Mouse (Mus musculus) embryonic facial prominence, embryonic 12.5 days (tissue): ENCODE results near the gene Rabgap1l. TPM values are rescaled to one million over a fixed set of nuclear protein-coding genes. Genes with fewer than 3 reads are reported as not detected.

Experiments used
- ATAC-seq: fragments of 200-750 bp; cut with Nextera tagmentation; 2 replicates; pipeline ENCODE4 v1.8.0; 2017; ENCODE audit not compliant: insufficient number of reproducible peaks, insufficient read depth, low FRiP score, low TSS enrichment
- H3K27ac ChIP-seq: fragments of 300-500 bp; sonication (generic); 2 replicates; pipeline ENCODE4 v1.5.1; 2016; ENCODE audit warnings: mild to moderate bottlenecking
- H3K27me3 ChIP-seq: fragments of 300-500 bp; sonication (generic); 2 replicates; pipeline ENCODE4 v1.6.1; 2016; ENCODE audit warnings: mild to moderate bottlenecking, moderate library complexity
- H3K36me3 ChIP-seq: fragments of 300-500 bp; sonication (generic); 2 replicates; pipeline ENCODE4 v1.6.1; 2016; ENCODE audit warnings: mild to moderate bottlenecking
- H3K4me1 ChIP-seq: fragments of 300-500 bp; sonication (generic); 2 replicates; pipeline ENCODE4 v1.6.1; 2016
- H3K4me2 ChIP-seq: fragments of 300-500 bp; sonication (generic); replicated peaks from 2 replicates; pipeline ENCODE4 v1.6.1; 2016; ENCODE audit warnings: mild to moderate bottlenecking, moderate library complexity
- H3K4me3 ChIP-seq: fragments of 300-500 bp; sonication (generic); 2 replicates; pipeline ENCODE4 v1.5.1; 2016; ENCODE audit warnings: mild to moderate bottlenecking
- H3K9ac ChIP-seq: fragments of 300-500 bp; sonication (generic); 2 replicates; pipeline ENCODE4 v1.6.1; 2016; ENCODE audit warnings: mild to moderate bottlenecking, moderate library complexity
- H3K9me3 ChIP-seq: fragments of 300-500 bp; sonication (generic); 2 replicates; pipeline ENCODE4 v1.6.1; 2016; ENCODE audit warnings: mild to moderate bottlenecking, moderate library complexity
- WGBS: fragments of 180-500 bp; shearing (Covaris S2); methylation state at CpG from one replicate; pipeline ENCODE4 v1.1.7; 2016; 5-methylcytosine and 5-hydroxymethylcytosine counted together
- polyA plus RNA-seq: library from polyadenylated mRNA; unstranded; fragments of >200 nt; fragmentation: Nextera tagmentation; extraction: Ambion mirVana; gene quantifications from 2 replicates; pipeline ENCODE4 v1.2.1, GENCODE M21; 2016

Rabgap1l gene
- polyA plus RNA-seq, 1 experiment from 2014 or later, result 18.4 TPM

DNA sequence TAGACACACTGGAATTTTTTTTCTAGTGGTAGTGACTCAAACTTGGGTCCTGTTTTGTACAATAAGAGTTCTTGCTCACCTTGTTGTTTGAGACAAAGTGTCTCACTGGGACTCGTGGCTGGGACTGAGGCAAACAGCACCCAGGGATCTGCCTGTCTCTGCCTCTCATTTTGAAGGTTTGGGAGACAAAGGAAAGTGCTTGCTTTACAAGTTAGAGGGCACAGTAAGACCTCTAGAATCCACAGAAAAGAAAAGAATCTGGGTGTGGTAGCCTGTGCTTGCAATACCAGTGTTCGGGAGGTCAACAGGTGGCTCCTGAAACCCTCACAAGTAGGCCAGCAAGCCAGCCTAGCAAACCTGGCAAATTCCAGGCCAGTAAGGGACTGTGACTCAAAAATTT, 58.3 kb downstream of the Rabgap1l start:
- Histone ChIP-seq H3K27me3 (no peaks in the 10 kb centered on the region), H3K4me1 (no peaks in the 10 kb centered on the region), H3K4me2 (no peak overlapping the region), H3K9me3 (no peaks in the 10 kb centered on the region), H3K9ac (no peak overlapping the region), H3K27ac (no peak overlapping the region), H3K36me3 (0 out of 2 replicates have a peak, but pooled peaks cover 6% of the 10 kb centered on the region), H3K4me3 (no peak overlapping the region)
- ATAC-seq, result no peak
- 73% methylated on average over 2 of the region's 2 CpGs for WGBS

DNA sequence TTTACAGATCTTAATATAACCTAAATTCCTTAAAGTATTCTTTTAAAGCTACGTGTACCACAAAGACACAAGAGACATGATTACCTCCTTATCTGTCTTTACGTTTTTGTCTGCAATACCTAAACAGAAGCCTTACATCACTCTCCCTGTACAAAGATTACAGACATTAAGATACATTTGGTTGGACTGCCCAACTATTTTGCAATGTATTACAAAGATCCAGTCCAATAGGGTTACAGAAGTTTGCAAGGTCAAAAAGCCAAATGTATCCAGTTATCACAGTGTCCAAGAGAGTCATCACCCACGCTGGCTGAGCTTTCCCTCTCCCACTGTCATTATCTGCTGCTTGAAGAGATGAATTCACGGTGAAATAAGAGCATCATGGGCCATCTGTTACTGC, 63.1 kb downstream of the Rabgap1l start:
- no peaks in the 10 kb centered on the region for H3K4me1 ChIP-seq

DNA sequence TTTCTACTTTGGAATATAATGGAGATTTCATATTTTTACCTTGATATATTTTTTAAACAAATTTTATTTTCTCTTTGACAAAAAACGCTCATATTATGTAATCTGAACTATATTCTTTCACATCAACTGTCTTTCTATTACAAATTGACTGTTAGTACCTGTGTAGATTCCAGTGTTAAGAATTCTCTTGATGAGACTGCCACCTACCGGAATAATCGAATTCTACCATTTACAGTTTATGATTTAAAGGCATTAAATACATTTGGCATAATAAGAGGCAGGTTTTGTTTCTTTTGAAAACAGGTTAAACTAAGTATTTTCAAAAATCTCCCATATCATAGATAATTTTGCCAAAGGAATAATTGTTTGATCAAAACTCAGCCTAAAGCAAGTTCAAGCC, 75.3 kb downstream of the Rabgap1l start:
- H3K36me3 ChIP-seq, result peaks cover 3% of the 10 kb centered on the region; the same call in 1 of the 2 replicates
- 15% methylated on average over 3 of the region's 3 CpGs for WGBS
- H3K9ac ChIP-seq, result no peak overlapping the region
- H3K4me1 ChIP-seq, result no peaks in the 10 kb centered on the region
- no peak overlapping the region for H3K4me3 ChIP-seq
- ATAC-seq, result no peak
- H3K27ac ChIP-seq, result no peak overlapping the region
- H3K9me3 ChIP-seq, result no peaks in the 10 kb centered on the region
- no peak overlapping the region for H3K4me2 ChIP-seq
- H3K27me3 ChIP-seq, result no peaks in the 10 kb centered on the region

More for the DNA sequence above, 63.1 kb downstream of the Rabgap1l start:
- Histone ChIP-seq H3K27ac (no peak overlapping the region), H3K27me3 (no peaks in the 10 kb centered on the region), H3K36me3 (0 out of 2 replicates have a peak, but pooled peaks cover 6% of the 10 kb centered on the region), H3K4me3 (no peak overlapping the region), H3K9ac (no peak overlapping the region), H3K4me2 (no peak overlapping the region), H3K9me3 (no peaks in the 10 kb centered on the region)
- 80% methylated on average over 4 of the region's 4 CpGs for WGBS
- ATAC-seq, result no peak

DNA sequence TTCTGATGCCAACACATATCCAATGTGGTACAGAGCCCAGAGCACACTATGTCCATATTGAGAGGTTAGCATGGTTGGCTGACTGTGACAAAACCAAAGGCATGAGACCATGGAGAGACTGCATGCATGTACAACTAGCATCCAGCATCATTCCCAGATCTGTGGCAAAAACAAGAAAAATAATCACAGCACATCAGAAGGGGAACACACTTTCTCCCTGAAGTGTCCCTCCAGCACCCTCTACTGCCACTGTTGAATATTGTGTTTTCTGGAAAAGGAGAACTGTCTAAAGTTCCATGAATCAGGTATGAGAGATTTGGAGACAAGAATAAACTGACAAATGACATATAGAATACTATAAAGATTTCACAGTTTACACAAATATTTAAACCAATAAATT, 78.3 kb downstream of the Rabgap1l start:
- ATAC-seq, result no peak
- Histone ChIP-seq H3K27me3 (no peaks in the 10 kb centered on the region), H3K4me2 (no peak overlapping the region), H3K27ac (no peak overlapping the region), H3K4me1 (no peaks in the 10 kb centered on the region), H3K4me3 (no peak overlapping the region), H3K36me3 (no peaks in the 10 kb centered on the region), H3K9ac (no peak overlapping the region), H3K9me3 (no peaks in the 10 kb centered on the region)

DNA sequence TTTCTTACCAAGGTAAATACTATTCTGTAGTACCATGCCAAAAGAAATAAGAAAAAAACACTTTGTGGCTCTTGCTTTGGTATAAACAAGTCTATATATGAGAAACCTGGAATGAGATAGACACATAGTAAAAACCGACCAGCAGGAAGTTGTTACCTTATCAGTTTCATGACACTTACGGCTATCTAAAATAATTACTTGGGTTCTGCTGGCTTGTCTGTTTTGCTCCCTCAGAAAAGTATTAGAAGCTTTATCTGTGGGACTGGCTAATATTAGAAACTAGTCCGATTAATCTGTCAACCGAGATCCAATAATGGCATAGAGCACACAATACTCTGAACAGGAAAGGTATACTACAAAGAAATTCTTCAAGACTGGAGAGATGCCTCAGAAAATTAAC, 79.1 kb downstream of the Rabgap1l start:
- Histone ChIP-seq H3K4me3 (no peak overlapping the region), H3K9ac (no peak overlapping the region)
- 85% methylated on average over 4 of the region's 4 CpGs for WGBS

DNA sequence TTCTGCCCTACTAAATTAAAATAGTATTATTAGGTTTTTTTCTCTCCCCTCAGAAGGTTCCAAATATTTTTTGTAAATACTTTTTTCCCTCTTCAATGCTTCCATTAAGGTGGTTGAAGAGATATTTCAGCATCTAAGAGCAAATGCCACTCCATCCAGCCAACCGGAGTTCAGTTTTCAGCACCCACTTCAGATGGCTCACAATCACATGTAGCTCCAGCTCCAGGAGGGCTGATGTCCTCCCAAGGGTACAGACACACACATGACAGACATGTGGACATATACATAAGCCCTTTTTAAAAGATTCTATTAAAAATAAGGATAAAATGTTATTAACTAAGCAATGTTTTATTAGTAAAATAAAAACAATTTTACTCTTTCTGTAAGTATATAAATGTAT, 79.6 kb downstream of the Rabgap1l start:
- Histone ChIP-seq H3K4me2 (no peak overlapping the region), H3K27me3 (no peaks in the 10 kb centered on the region), H3K9me3 (no peaks in the 10 kb centered on the region), H3K36me3 (no peaks in the 10 kb centered on the region), H3K4me3 (no peak overlapping the region), H3K4me1 (no peaks in the 10 kb centered on the region), H3K27ac (no peak overlapping the region), H3K9ac (no peak overlapping the region)
- 92% methylated on average over 1 of the region's 1 CpGs for WGBS
- no peak for ATAC-seq

More for the DNA sequence above, 79.1 kb downstream of the Rabgap1l start:
- Histone ChIP-seq H3K27ac (no peak overlapping the region), H3K9me3 (no peaks in the 10 kb centered on the region), H3K4me2 (no peak overlapping the region), H3K27me3 (no peaks in the 10 kb centered on the region), H3K4me1 (no peaks in the 10 kb centered on the region), H3K36me3 (no peaks in the 10 kb centered on the region)
- ATAC-seq, result no peak

DNA sequence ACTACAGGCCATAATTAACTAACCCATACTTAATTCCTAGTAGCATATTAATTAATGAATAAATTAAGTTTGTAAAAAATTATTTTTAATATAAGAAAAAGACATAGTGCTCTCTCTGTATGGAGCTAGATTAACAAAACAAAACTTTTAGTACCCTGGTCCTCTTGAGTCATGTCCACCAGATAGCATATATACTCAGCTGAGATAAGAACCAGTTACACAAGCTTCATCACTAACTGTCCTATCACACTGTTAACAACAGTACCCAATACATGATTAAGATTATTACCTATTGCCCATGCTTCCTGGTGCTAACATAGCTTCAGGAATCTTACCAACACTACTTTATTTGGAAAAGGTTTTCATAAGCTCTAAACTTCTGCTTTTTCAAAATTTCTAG, 82.5 kb downstream of the Rabgap1l start:
- Histone ChIP-seq H3K9ac (no peak overlapping the region), H3K27me3 (no peaks in the 10 kb centered on the region), H3K9me3 (no peaks in the 10 kb centered on the region), H3K36me3 (no peaks in the 10 kb centered on the region), H3K4me3 (no peak overlapping the region), H3K4me2 (no peak overlapping the region), H3K4me1 (no peaks in the 10 kb centered on the region), H3K27ac (no peak overlapping the region)
- no peak for ATAC-seq

DNA sequence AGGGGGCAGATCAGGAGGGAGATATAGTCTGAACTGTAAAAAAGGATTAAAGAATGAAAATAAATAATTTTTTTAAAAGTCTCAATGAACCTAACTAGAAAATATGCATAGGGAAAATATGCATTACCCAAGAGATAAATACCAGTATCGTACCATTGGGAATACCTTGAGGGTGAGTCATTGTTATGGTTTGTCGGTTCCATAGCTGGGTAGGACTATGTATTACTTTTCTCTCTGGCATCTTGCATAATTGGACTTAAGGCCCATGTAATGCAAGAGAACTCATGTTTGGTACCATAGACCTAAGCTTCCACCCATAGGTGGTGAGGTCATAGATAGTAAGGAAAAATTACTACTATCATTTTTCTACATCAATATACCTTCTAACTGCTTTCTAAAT, 88.4 kb downstream of the Rabgap1l start:
- no peak overlapping the region for H3K9ac ChIP-seq
- 97% methylated on average over 2 of the region's 2 CpGs for WGBS
- H3K36me3 ChIP-seq, result no peaks in the 10 kb centered on the region
- H3K9me3 ChIP-seq, result no peaks in the 10 kb centered on the region
- H3K27me3 ChIP-seq, result no peaks in the 10 kb centered on the region
- H3K27ac ChIP-seq, result no peak overlapping the region
- no peak overlapping the region for H3K4me2 ChIP-seq
- no peaks in the 10 kb centered on the region for H3K4me1 ChIP-seq
- ATAC-seq, result no peak
- no peak overlapping the region for H3K4me3 ChIP-seq

DNA sequence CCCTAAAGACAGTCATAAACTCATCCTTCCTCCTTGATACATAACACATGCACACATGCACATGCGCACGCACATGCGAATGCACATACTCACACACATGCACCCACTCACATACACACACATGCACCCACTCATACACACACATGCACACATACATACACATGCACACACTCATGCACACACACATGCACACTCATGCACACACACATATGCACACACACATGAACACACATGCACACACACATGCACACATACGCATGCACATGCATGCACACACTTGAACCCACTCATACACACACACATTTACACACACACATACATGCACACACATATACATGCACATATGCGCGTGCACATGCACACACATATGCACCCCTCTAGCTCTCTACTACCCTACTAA, 89.2 kb downstream of the Rabgap1l start:
- no peaks in the 10 kb centered on the region for H3K4me1 ChIP-seq
- no peak overlapping the region for H3K27ac ChIP-seq
- no peak overlapping the region for H3K4me3 ChIP-seq
- H3K9me3 ChIP-seq, result no peaks in the 10 kb centered on the region
- H3K36me3 ChIP-seq, result no peaks in the 10 kb centered on the region
- H3K4me2 ChIP-seq, result no peak overlapping the region
- no peaks in the 10 kb centered on the region for H3K27me3 ChIP-seq
- no peak for ATAC-seq
- whole genome bisulfite sequencing, result 97% methylated on average over 6 of the region's 6 CpGs
- no peak overlapping the region for H3K9ac ChIP-seq

DNA sequence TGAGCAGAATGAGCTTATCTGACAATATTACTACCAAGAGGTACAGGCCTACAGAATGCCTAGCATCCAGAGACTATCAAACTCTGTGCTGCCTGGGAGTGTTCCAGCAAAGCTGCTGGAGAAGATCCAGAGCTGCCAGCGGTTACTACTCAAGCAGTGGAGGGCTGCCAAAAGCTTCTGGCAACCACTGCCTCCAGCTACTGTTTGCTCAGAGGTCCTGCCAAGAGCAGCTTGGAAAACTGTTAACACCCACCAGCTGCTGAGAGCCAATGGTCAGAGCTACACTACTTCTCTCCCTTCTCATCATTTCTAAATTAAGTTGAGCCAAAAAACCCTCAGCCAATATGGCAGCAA, 99.9 kb downstream of the Rabgap1l start:
- WGBS, result 76% methylated on average over 1 of the region's 1 CpGs
- H3K9ac ChIP-seq, result no peak overlapping the region
- H3K27me3 ChIP-seq, result no peaks in the 10 kb centered on the region
- no peaks in the 10 kb centered on the region for H3K36me3 ChIP-seq
- ATAC-seq, result no peak
- no peak overlapping the region for H3K4me3 ChIP-seq
- no peaks in the 10 kb centered on the region for H3K4me1 ChIP-seq
- no peak overlapping the region for H3K27ac ChIP-seq
- H3K9me3 ChIP-seq, result no peaks in the 10 kb centered on the region
- no peak overlapping the region for H3K4me2 ChIP-seq

DNA sequence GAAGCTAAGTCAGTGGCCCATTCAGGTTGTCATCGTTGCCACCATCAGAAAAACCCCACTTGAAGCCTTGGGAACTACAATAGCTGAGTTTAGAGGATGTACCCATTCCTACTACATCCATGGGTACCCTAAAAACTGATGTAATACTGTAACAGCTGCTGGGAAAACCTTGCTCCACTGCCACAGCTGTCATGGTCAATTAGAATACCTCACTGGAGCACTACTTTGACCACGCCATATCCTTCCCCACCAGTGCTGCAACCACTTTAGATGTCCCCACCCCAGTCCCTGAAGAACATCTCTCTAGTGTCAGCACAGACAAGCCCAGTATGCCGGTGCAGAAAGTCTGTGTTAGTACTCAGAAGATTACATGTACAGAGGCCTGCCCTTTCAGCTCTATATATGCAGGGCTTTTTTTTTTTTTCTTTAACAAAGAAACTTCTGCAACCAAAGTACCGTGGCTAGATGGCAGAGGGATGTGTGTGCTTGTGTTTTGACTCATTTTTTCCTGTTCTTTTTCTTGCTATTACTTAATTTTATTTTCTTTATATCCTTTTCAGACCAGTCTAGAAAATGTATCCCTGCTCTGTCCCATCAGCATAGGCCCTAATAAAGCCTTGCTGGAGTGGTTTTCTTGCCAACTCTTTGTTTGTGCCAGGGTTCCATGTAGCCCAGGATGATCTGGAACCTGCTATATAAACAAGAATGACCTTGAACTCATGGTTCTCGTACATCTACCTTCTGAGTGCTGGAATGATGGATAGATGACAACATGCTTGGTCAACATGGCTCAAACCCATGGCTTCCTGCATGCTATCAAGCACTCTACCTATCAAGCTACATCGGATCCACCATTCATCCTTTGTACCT, 100.6 kb downstream of the Rabgap1l start:
- no peaks in the 10 kb centered on the region for H3K36me3 ChIP-seq
- H3K4me2 ChIP-seq, result no peak overlapping the region
- no peak for ATAC-seq
- no peaks in the 10 kb centered on the region for H3K9me3 ChIP-seq
- H3K27ac ChIP-seq, result no peak overlapping the region
- no peak overlapping the region for H3K9ac ChIP-seq
- 81% methylated on average over 6 of the region's 6 CpGs for WGBS
- H3K27me3 ChIP-seq, result no peaks in the 10 kb centered on the region
- no peaks in the 10 kb centered on the region for H3K4me1 ChIP-seq
- H3K4me3 ChIP-seq, result no peak overlapping the region

DNA sequence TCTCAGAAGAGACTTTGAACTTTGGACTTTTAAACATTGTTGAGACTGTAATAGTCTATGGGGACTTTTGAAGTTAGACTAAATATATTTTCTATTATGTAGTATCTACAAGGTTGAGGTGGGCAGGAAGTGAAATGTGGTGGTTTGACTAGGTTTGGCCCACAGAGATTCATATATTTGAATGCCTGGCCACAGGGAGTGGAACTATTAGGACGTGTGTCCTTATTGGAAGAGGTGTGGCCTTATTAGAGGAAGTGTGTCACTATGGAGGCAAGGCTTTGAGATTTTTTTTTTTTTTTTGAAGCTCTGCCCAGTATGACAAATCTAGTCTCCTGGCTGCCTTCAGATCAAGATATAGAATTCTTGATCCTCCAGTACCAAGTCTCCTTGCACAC, 101.8 kb downstream of the Rabgap1l start:
- Histone ChIP-seq H3K4me3 (no peak overlapping the region), H3K27ac (no peak overlapping the region), H3K9me3 (0 out of 2 replicates have a peak, but pooled peaks cover 2% of the 10 kb centered on the region), H3K4me1 (no peaks in the 10 kb centered on the region), H3K27me3 (no peaks in the 10 kb centered on the region), H3K4me2 (no peak overlapping the region), H3K9ac (no peak overlapping the region), H3K36me3 (no peaks in the 10 kb centered on the region)
- ATAC-seq, result no peak
- WGBS, result 85% methylated on average over 1 of the region's 1 CpGs
